Mouse (Mus musculus): ENCODE results near the gene Kmt5a.

Gene Kmt5a

DNA sequence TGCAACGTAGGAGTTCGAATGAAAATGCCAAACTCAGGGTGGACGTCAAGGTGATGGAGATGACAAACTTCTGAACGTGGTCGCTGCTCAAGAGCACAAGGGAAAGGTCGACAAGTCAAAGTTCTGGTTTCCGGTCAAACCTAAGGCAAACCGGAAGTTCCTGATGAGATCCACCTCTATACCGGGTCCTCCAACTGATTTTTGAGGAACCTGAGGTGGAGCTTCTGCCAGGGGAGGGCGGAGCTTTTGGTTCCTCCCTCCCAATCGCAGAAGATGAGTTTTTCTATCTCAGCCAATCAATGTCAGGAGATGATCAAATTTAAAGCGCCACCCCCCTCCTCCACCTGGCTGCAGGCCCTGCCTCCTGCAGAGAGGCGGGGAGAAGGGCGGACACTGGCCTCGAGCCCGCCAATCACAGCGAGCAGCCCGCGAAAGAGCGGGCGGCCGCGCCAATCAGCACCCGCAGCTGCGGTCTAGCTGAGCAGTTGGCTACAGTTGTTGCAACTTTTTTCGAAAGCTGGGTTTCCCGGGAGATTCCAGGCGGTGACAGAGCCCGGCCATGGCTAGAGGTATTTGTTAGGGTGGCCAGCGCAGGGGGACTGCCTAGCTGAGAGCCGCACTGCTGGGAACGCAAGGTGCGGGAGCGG is at the start of gene Kmt5a:
Gene Kmt5a, plus strand, starts transcription at position 484 of the 647 bp plus-strand sequence.
- DNase-seq (ENCODE audit: low read depth, low spot score): peak; percentile 97

DNA sequence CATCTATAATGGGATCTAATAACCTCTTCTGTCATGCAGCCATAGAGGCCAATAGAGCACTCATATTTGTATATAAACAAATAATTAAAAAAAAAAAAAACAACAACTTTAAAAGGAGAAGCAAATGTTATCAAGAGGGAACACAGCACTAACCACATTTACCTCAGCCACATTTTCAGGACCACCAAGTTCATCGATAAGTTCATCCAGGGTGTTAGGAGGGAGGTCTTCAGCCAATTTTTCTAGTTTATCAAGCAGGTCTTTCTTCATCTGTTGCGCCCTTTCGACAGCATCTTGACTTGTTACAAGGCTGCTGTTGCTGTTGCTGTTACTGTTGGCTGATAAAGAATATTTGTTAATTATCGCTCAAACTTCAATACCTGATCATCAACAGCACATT is 47.3 kb upstream of the Kmt5a start:
- DNase-seq (ENCODE audit: low read depth, low spot score): no peak

DNA sequence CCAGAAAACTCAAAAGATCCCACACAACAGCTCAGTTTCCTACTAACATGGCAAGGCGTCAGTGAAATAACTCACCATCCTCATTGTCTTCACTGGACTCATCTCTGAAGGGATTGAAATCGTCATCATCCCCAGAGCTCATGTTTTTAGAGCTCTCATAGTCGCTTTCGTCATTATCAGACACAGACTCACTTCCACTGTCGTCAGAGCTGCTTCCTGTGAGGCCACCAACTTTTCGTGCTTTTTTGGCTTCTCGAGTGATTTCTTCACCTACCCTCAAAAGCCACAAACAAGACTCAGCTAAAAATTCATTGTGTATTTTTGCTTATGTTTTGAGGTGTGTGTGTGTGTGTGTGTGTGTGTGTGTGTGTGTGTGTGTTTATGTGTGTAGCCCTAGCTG is 46.0 kb upstream of the Kmt5a start:
- no peak for DNase-seq (ENCODE audit: low read depth, low spot score)

DNA sequence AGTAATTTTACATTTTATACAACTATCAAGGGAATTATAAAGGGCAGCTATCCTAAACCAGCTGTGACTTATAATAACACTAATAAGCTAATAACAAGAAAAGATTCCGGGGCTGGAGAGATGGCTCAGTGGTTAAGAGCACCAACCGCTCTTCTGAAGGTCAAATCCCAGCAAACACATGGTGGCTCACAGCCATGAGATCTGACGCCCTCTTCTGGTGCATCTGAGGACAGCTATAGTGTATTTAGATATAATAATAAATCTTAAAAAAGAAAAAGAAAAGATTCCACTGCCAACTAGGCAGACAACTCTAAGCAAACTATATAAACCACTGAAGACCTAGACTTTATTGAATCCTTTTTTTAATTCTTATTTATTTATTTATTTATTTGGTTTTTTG is 28.9 kb upstream of the Kmt5a start:
- no peak for DNase-seq (ENCODE audit: low read depth, low spot score)

DNA sequence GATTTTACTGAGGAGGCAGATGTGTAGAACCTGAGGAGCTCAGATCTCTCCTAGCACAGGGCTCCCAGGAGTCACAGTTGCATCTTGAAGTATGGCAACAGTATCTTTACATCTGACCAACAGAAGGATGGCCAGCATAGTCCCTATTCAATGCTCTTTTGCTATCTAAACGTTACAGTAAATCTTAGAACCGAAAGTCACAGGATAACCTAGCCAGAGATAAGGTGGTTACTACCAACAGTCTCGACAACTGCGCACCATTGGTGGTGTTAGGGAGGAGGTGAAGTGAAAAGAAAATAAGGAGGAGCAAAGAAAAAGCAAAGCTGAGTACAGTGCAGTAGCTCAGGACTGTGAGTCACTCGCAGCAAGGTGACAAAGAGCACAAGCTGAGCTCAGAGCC is 27.6 kb upstream of the Kmt5a start:
- no peak for DNase-seq (ENCODE audit: low read depth, low spot score)

DNA sequence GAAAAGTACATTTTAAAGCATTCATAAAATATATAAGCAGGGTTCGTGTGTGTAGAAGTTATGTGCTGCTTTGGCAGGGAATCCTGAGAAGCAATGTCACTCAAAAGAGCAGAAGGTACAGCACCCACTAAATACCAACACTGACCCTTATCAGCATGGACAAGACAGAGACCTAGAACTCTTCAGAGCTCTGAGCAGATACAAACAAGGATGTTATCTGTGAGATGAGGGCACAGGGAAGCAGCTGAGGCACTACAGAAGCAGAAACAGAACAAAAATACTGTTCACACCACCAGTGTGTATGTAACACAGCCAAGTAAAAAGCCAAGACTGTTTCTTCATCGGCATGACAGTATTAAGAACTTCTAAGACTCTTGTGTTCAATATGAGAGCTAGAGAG is 20.8 kb upstream of the Kmt5a start:
- DNase-seq (ENCODE audit: low read depth, low spot score): no peak

DNA sequence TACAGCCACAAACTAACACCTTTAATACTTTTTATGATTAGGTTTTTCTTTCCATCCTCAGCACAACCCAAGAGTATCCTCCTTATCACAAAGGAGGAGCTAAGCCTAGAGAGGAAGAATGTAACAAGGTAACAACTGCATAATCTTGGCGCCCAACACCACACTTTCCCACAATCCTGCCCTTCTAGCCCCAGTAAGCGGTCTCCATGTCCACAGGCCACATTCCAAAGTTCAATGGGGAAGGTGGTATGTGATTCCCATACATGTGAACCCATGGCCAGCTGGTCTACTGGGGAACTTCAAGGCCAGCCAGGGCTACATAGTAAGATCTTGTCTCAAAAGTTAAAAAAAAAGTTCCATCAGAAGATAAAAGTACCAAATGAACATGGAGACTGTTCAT is 17.9 kb upstream of the Kmt5a start:
- DNase-seq (ENCODE audit: low read depth, low spot score): no peak

DNA sequence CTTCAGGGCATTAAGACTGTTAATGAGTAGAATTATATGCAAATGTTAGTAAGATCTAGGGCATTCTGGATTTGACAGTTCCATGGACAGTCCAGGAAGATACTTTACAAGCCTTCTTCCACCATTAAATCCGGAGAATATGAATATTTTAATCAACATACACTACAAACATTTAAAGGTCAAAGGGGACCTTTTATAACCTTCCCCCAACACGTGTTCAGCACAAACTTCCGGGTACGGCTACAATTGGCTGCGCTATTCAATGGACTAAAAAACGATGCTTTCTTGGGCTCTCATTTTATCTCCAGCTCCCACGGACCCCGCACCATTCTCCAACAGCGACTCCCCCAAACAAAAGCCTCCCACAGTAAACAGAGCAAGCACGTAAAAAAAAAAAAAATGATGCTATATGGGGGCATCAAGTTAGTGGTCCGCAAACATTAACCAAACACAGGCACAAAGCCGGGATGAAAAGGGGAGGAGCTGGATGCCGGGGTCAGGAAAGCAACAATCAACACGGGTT is 15.5 kb upstream of the Kmt5a start:
- peak; percentile 25 for DNase-seq (ENCODE audit: low read depth, low spot score)

DNA sequence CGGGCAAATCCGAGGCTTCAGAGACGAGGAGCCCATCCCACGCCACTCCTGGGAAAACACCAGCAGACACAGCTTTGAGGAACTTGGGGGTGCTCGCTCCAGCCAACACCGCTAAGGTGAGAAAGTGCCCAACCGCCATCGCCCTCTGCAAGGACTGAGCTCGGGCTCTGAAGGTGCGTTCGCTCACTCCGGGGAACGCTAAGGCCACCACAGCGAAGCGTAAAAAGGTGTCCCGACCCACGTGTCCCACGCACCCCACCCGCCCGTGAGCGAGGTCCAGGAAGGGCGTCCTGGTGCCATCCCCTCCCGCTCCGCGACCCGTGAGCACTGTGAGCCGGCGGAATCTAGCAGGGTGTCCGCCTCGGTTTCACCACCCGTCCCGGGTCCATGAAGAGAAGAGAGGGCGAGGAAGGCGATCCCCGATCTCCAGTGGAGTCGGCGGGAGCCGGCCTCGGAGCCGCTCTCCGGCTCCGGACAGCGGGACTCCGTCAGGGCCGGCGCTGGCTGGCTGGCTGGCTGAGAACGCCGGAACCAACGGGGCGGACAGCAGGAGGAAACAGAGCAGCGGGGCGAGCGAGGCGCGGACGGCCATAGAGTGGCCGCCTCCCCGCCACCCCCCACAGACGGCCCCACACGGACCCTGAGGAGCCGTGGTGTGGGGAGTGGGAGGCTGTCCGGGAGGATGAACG is 14.9 kb upstream of the Kmt5a start:
- DNase-seq (ENCODE audit: low read depth, low spot score): no peak

DNA sequence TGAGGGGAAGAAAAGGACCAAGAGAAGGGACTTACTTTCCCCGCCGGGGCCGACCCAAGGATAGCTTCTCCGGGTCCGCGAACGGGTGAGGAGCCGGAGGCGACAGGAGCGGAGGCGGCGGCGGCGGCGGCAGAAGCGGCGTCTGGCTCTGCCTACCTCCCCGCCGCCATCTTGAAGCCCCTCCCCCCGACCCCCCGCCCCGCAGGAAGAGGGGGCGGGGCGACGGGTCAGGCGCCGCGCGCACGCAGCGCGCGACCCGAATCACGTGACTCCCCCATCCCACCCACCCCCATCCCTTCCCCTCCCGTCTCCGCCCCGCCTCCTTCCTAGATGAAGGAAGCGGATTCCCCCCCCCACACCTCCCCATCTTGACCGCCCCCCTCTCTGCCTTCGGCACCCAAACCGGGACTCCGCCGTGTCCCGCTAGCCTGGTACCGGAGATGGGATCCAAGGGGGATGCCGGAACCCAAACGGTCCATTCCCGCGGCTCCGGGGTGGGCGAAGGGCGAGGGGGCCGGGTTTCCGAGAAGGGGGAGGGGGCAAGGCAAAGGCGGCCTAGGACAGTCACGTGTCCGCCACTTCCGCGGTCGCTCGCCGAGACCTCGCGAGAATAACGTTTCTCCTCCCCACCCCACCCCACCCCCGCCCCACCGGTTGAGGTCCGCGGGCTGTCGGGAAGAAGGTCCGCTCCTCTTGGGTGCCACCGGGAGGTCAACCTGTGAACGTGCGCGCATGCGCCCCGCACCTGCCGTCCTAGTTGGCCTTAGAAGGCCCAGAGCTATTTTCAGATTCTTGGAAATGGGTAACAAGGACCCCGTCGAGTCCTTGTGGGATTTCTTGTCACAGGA is 14.1 kb upstream of the Kmt5a start, which contains the start of gene Sbno1:
Gene Sbno1, minus strand, starts transcription at position 590 of the 848 bp plus-strand sequence.
- peak; percentile 97 for DNase-seq (ENCODE audit: low read depth, low spot score)

DNA sequence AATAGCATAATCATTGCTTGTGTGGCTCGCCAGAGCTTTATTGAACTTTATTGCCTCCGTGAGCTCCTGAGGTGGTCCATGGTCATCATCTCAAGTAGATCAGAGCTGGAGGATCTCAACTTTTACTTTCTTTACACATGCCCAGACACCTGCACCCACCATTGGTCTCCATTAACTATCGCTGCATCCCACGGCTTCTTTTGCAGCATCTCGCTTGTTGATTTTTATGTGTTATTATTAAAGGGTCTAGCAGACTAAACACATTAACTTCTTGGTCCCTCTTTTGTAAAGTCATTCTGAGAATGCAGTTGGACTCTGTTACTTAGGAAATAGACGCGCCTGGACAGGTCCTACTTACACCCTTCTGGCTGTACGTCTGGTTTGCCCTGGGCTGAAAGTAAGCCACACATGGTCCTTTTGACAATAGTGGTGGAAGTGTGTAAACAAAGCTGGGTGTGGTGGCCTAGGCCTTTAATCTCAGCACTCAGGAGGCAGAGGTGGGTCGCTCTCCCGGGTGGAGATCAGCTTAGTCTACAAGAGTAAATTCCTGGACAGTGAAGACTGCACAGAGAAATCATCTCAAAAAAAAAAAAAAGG is 13.2 kb upstream of the Kmt5a start:
- no peak for DNase-seq (ENCODE audit: low read depth, low spot score)

DNA sequence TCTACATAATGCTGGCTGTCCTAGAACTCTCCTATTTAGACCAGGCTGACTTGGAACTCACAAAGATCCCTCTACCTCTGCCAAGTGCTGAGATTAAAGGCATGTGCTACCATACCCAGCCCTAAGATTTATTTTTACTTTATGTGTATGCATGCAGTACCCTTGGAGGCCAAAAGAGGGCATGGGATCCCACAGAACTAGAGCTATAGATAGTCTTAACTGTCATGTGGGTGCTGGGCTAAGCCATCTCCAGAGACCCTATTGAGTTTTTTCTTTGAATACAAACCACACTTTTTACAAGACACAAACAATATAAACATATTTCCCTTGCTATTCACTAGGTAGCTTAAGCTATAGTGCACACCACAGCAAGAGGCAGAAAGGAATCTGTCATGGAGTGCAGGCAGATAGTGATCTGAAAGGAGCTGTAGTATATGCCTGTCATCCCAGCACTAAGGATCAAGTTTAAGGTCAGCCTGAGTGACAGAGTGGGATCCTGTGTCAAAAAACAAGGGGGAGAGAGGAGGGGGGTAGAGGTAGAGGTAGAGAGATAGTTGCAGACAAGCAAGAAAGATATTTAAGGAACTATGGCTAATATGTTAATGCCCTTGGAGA is 7.2 kb upstream of the Kmt5a start:
- DNase-seq (ENCODE audit: low read depth, low spot score): peak; percentile 69

DNA sequence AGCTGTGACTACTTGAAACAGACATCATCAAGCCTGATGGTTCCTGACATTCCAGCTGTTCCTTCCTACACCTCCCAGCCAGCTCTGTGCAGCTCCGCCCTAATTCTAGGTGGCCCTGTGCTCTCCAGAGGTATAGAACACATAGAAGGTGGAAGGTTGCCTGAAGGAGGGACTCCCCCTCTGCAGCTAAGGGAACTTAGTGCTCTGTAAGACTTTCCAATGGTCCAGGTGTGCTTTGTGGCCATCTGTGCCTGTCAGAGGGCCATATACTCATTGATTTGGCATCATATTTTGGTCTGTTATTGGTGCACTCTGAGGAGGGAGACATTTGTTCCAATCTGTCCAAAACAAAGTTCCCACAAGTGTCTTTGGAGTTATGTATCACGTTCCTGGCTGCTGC is 6.7 kb upstream of the Kmt5a start:
- no peak for DNase-seq (ENCODE audit: low read depth, low spot score)

DNA sequence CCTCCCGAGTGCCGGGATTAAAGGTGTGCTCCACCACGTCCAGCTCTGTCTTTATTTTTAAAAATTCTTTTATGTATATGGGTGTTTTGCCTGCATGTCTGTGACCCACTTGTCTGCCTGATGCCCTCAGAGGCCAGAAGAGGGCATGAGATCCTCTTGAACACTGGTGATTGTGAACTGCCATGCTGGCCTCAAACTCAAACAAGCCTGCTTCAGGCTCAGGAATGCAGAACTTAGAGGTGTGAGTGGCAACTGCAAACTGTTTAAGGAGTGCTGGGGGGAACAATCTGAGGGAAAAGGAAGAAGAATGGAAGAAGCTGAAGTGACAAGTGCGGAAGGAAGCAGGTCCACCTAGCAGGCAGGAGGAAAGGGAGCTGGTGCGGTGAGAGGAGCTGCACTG is 1.5 kb upstream of the Kmt5a start:
- DNase-seq (ENCODE audit: low read depth, low spot score): no peak

DNA sequence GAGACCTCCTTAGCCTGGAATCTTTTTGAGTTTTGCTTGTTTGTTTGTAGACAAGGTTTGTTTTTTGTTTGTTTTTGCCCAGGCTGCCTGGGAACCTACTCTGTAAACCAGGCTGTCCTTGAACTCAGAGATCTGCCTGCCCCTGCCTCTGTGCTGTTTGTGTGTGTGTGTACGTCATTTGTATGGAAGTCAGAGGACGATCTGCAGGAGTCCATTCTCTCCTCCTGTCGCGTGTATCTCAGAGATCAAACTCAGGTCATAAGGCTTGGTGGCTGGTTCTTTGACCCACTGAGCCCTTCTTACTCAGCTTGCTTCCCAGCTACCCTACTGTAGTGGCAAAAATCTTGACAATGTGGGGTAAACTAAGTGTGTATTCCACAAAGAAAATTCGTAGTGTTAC is 984 bp upstream of the Kmt5a start:
- DNase-seq (ENCODE audit: low read depth, low spot score): no peak

DNA sequence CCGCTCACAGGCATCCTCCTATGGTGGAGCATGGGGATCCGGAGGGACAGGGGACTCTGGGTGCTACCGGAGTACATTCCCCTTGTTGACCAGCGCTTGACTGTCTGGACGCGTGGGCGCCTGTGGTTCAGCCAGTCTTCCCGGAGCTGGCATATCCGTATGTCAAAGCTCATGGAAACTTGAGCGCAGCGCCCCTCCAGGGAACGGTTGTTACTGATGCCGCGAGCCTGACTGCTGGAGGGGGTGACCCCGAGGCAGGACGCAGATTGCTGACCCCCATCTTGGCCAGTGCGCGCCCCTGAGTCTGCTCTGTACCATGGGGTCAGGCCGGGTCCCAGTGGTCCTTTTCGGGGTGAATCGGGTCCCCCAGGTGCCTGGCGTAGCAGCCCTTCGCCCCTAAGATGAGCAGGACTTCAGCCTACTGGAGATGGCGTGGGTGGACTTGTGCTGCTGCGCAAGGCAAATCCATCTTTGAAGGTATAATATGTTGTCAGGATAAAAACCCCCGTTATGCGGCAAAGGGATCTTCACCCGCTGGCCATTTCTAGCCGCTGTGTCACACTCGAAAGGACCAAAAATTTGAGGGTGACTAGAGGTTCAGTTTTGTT is 468 bp downstream of the Kmt5a start:
- DNase-seq (ENCODE audit: low read depth, low spot score): peak; percentile 81

DNA sequence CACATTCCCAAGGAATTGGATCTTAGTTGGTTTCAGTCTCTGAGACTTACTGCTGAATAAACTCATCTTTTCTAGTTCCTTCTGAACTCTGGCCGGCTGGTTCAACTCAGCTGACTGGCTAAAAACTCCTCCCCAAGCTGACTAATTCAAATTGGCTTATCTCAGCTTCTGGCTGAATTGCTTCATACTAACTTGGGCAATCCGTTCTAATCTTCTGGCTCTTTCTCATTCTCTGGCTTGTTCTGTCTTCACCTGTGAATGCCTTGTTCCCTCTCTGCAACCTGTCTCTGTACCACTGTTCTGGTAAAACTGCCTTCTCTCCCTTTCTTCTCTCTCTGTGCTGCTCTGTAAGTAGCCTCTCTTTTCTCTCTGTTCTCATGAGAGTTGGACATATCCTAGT is 2.9 kb downstream of the Kmt5a start:
- no peak for DNase-seq (ENCODE audit: low read depth, low spot score)

DNA sequence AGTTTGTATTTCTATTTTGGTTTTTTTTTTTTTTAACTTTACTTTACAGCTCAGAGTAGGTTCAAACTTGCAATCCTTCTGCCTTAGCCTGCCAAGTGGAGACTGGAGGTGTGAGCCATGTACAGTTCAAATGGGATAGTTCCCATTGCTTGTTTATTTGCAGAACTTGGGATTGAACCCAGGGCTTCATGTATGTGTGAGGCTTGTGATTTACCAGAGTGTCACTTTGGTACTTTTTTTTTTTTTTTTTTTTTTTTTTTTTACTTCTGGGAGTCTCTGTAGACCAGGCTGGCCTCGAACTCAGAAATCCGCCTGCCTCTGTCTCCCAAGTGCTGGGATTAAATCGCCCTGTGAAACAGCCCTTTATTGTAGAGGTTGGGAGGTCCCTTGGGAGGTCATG is 4.5 kb downstream of the Kmt5a start:
- no peak for DNase-seq (ENCODE audit: low read depth, low spot score)

DNA sequence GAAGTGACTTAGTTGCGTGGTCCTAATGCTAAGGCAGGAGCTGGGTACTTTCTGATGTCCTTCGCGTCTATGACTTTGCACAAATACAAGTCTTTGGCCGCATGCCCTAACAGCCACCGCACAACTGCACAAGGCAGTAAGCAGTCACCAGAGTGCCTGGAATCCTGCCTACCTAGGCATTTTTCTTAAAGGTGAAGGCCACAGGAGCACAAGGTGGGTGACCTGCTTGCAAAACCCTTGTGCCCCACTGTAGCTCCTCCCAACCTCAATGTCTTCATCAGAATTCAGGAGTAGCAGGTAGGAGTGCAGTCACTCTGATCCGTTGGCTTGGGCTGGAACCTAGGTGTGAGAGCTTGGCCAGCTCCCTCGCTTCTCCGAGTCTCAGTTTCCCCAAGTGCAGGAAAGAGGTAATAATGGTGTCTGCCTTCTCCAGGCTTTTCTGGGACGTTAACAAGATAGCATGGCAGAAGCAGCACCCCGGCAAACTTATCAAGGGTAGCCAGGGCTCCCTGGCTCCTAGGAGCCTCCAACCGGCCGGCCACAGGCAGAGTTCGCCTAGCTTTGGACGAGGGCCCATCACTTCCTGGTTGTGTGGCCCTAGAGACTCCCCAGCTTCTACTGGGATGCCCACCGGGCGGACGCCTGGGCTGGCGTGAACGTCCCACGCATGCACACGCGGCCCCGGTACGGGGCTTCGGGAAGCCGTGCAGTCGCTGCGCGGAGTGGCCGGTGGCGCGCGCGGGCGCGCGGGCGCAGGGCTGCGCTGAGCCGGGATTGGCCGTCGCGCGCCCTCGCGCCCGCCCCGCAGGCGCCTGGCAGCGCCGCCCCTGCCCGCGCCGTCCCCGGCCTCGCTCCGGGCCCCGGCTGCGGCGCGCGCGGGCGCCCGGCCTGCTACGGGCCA is 5.2 kb downstream of the Kmt5a start:
- peak; percentile 78 for DNase-seq (ENCODE audit: low read depth, low spot score)
